Mouse (Mus musculus): ENCODE data around the gene Astn2.

Astn2 gene

GRCm38 (mm10) chr4:66170787-66171186 is 233.6 kb downstream of the Astn2 start:
- DNase-seq (ENCODE audit: low spot score in 2 of 2) = no peak

DNA sequence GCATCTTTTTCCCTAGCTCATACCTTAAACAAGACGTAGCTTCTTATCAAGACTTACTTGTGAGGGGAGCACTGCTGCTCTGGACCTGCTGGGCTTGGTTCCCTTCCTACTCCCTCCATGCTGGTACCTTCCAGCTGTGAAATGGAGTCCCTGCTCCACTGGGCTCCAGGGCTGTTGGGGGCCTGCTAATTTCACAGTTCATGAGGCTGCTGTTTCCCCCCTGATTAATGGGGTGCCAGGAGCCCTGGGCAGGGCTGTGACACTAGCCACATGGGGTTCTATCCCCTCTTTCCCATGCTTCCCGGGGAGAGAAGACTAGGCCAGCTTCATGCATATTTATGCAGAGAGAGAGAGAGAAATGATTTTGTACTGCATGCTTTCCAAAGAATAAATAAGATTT is 234.9 kb downstream of the Astn2 start:
- no peak for DNase-seq (ENCODE audit: low spot score in 2 of 2)

- no peak for DNase-seq (ENCODE audit: low spot score in 2 of 2)
Measured at GRCm38 (mm10) chr4:66158714-66159113, 245.7 kb downstream of the Astn2 start.

GRCm38 (mm10) chr4:66157439-66158113 is 246.8 kb downstream of the Astn2 start:
- DNase-seq (ENCODE audit: low spot score in 2 of 2) = no peak

GRCm38 (mm10) chr4:66146546-66146945 is 257.9 kb downstream of the Astn2 start:
- no peak for DNase-seq (ENCODE audit: low spot score in 2 of 2)

DNA sequence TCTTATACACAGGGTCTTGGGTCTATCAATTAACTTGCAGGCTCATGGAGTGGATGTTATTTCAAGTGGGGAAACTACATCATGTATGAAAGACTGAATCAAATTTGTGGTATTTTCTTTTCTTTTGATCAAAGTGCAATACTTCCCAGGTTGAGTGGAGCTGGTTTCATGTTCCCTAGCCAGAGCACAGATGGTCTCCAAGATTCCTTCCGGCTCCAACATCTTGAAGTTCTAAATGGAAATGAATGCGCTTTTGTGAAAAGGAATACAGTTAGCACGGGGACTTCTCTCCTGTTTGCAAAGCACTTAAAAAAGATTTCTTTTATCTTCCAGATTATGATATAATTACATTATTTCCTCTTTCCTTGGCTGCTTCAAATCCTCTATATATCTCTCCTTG is 278.2 kb downstream of the Astn2 start:
- DNase-seq (ENCODE audit: low spot score in 2 of 2) = no peak

GRCm38 (mm10) chr4:66122766-66123358 is 281.5 kb downstream of the Astn2 start:
- no peak for DNase-seq (ENCODE audit: low spot score in 2 of 2)

DNA sequence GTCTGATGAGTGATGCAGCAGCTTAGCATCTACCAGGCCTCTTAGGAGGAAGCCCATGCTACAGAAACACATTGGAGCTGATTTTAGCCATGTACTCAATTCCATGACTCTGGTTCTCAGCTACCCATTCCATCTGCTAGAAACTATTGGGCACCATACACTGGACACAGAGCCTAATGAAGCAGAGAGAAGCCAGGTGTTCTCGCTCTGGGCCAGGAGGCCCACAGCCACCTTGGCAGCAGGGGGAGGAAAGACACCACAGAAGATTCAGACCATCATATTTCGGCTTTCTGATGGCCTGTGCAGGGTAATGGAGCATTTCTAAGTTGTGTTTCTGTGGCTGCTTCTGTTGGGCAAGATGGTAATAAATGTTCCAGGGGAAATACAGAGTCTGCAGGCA is 290.2 kb downstream of the Astn2 start:
- no peak for DNase-seq (ENCODE audit: low spot score in 2 of 2)

- DNase-seq (ENCODE audit: low spot score in 2 of 2) = no peak
Measured at GRCm38 (mm10) chr4:66102037-66102436, 302.4 kb downstream of the Astn2 start.

- DNase-seq (ENCODE audit: low spot score in 2 of 2) = no peak
Measured at GRCm38 (mm10) chr4:66097629-66098028, 306.8 kb downstream of the Astn2 start.

DNA sequence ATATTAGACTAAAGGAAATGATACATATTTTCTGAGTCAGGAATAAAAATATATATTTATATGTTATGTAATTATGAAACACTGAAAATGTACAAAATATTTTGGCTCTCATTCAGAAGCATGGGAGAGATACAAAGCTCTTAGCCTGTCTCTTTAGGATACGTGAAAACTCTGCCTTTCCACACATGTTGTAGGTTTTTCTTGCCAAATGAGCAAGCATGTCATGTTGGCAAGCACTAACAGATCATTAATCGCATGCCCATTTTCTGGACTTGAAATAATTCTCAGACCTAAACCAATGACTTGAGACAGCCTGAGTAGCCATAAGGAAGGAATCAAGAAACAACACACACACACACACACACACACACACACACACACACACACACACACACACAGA is 308.3 kb downstream of the Astn2 start:
- no peak for DNase-seq (ENCODE audit: low spot score in 2 of 2)

GRCm38 (mm10) chr4:66057161-66057560 is 347.2 kb downstream of the Astn2 start:
- DNase-seq (ENCODE audit: low spot score in 2 of 2) = no peak

DNA sequence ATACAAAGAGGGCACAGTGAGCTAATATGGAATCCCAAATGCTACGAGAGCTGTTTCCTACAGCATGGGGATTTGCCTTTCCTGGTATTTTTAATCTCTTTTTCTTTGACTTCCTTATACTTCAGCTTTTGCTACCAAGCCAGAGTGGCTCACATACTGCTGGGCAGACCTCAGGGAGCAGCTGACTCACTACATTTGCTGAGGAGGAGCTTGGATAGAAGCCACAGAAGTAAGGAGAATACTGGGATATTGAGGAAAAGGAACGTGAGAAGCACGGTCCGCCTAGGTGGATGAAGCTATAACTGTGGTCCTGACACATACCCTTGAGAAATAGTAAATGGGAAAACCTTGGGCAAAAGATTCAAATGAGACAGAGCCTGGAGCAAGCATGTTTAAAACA is 348.7 kb downstream of the Astn2 start:
- no peak for DNase-seq (ENCODE audit: low spot score in 2 of 2)

DNA sequence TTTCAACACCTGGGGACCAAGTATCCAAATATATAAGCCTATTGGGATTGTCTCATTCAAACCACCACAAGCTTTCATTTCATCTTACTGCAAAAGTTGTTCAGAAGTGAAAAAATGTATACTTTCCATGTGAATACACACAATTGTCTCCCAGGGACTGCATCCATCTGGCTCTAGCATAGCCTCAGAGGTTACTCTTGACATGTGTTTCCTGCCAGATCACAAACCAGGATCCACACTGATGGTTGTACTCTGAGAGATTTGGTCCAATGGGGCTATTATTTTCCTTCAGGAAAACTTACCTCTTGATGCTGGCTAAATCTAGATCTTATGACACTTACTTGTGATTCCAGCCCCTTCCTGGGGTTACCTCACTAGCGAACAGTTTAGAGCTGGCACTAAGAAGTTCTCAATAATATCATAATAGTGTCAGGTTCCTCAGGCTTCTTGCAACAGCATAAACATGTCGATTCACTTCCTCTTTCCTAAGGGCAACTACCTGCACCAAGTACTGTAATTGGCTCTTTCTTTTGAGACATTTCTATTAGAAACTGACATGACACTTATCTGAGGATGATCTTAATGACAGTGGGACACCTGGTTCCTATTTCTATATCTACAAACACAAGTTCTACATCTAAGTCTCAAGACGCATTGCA is 361.3 kb downstream of the Astn2 start:
- DNase-seq (ENCODE audit: low spot score in 2 of 2) = no peak

DNA sequence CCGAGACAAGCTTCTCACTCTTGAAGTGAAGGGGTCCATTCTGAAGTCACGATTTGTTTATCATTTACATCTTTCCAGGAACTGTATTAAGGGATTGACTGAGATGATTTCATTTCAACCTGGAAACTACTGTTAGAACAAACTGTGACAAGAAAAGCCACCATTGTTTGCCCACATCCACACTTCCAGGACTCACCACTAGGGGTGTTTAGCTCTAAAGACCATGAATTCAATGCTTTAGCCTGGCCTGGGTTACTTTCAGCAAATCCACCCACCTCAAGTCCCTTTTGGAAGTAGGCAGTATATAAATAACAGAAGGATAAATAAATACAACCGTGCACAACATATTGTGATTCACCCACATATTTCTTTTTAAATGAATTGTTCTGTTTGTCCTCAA is 370.6 kb downstream of the Astn2 start:
- DNase-seq (ENCODE audit: low spot score in 2 of 2) = no peak

GRCm38 (mm10) chr4:66031320-66031870 is 373.0 kb downstream of the Astn2 start:
- DNase-seq (ENCODE audit: low spot score in 2 of 2) = no peak

GRCm38 (mm10) chr4:66029901-66030300 is 374.5 kb downstream of the Astn2 start:
- no peak for DNase-seq (ENCODE audit: low spot score in 2 of 2)

- no peak for DNase-seq (ENCODE audit: low spot score in 2 of 2)
Measured at GRCm38 (mm10) chr4:66027866-66028265, 376.5 kb downstream of the Astn2 start.

- no peak for DNase-seq (ENCODE audit: low spot score in 2 of 2)
Measured at GRCm38 (mm10) chr4:66025393-66026062, 378.9 kb downstream of the Astn2 start.

DNA sequence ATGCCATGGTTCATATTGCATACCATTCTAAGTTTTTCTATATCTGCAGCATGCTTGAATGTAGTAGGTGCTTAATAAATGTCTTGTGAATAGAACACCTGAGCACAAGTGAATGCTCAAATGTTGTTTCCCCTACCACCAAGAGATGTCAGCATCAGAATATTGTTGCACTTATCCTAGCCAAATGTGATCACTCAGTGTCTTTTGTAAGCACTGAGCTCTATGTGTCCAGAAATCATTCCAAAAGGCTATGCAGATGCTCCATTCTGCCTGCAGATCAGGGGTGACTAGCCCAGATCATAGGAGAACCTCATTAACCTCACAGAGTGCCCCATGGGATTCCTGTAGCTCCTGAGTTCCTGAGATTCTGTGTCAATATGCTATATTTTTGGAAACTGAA is 401.5 kb downstream of the Astn2 start:
- DNase-seq (ENCODE audit: low spot score in 2 of 2) = no peak

DNA sequence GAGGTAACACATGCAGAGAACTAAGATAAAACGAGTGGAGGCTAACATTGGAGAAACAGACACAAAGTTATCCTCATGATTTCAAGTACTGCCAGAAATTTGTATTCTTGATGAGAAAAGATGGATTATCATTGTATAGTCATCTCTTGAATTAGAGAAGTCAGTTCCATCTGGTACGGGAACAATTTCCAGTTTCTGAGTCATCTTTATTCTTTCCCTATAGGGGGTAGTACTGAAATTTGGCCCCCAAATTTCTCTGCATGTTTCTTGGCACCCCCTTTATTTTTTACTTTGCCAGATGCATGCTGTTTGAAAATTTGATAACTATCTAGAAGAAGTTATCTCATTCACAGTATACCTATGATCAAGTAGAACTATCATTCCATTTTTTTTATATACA is 420.8 kb downstream of the Astn2 start:
- no peak for DNase-seq (ENCODE audit: low spot score in 2 of 2)

- DNase-seq (ENCODE audit: low spot score in 2 of 2) = no peak
Measured at GRCm38 (mm10) chr4:65982882-65983281, 421.5 kb downstream of the Astn2 start.

Data from urinary bladder, adult 18-20 months (tissue).